Mouse (Mus musculus): ENCODE data around the gene Atp1b1.

The Atp1b1 gene

GRCm38 (mm10) chr1:164436749-164437148 lies 21.4 kb downstream of the Atp1b1 start:
- no peak for DNase-seq

- DNase-seq = no peak
Measured at GRCm38 (mm10) chr1:164434049-164434448, 24.1 kb downstream of the Atp1b1 start.

GRCm38 (mm10) chr1:164432649-164433048 lies 25.5 kb downstream of the Atp1b1 start:
- DNase-seq = no peak

- no peak for DNase-seq
Measured at GRCm38 (mm10) chr1:164428644-164429043, 29.5 kb downstream of the Atp1b1 start.

- DNase-seq = no peak
Measured at GRCm38 (mm10) chr1:164427777-164428176, 30.4 kb downstream of the Atp1b1 start.

GRCm38 (mm10) chr1:164426227-164426626 lies 31.9 kb downstream of the Atp1b1 start:
- DNase-seq = no peak

GRCm38 (mm10) chr1:164420623-164421354 lies 37.4 kb downstream of the Atp1b1 start:
- DNase-seq = no peak

GRCm38 (mm10) chr1:164419401-164419800 lies 38.8 kb downstream of the Atp1b1 start:
- no peak for DNase-seq

- DNase-seq = peak; percentile 73 to 85
Measured at GRCm38 (mm10) chr1:164418320-164418719, 39.8 kb downstream of the Atp1b1 start.

- no peak for DNase-seq
Measured at GRCm38 (mm10) chr1:164417604-164418003, 40.6 kb downstream of the Atp1b1 start.

- peak; percentile 63 to 74 for DNase-seq
Measured at GRCm38 (mm10) chr1:164416692-164417394, 41.3 kb downstream of the Atp1b1 start.

GRCm38 (mm10) chr1:164415347-164415751 lies 42.8 kb downstream of the Atp1b1 start:
- peak; percentile 71 to 91 for DNase-seq

- DNase-seq = no peak
Measured at GRCm38 (mm10) chr1:164413608-164414007, 44.5 kb downstream of the Atp1b1 start.

- peak; percentile 45 to 48 for DNase-seq
Measured at GRCm38 (mm10) chr1:164412906-164413305, 45.2 kb downstream of the Atp1b1 start.

GRCm38 (mm10) chr1:164411306-164411705 lies 46.8 kb downstream of the Atp1b1 start:
- DNase-seq = peak; percentile 62 to 87

- DNase-seq = no peak
Measured at GRCm38 (mm10) chr1:164408655-164409054, 49.5 kb downstream of the Atp1b1 start.

- peak; percentile 46 to 53 for DNase-seq
Measured at GRCm38 (mm10) chr1:164406506-164406905, 51.6 kb downstream of the Atp1b1 start.

- peak in 1 of 2 experiments; percentile 47 for DNase-seq
Measured at GRCm38 (mm10) chr1:164405385-164405802, 52.8 kb downstream of the Atp1b1 start.

- DNase-seq = no peak
Measured at GRCm38 (mm10) chr1:164399578-164399977, 58.6 kb downstream of the Atp1b1 start.

- DNase-seq = no peak
Measured at GRCm38 (mm10) chr1:164397672-164398071, 60.5 kb downstream of the Atp1b1 start.

- DNase-seq = no peak
Measured at GRCm38 (mm10) chr1:164395131-164395780, 62.9 kb downstream of the Atp1b1 start.

GRCm38 (mm10) chr1:164392176-164392575 lies 66.0 kb downstream of the Atp1b1 start:
- DNase-seq = no peak

GRCm38 (mm10) chr1:164389743-164390142 lies 68.4 kb downstream of the Atp1b1 start:
- no peak for DNase-seq
